Mouse (Mus musculus) urinary bladder, postnatal 14 days (tissue): ENCODE results near the gene Col4a1.

Experiments used
- DNase-seq: peaks from one replicate; pipeline ENCODE4 v3.0.0; 2021; ENCODE audit warnings: low spot score

The Col4a1 gene

GRCm38 (mm10) chr8:11298531-11299316 is 13.9 kb downstream of the Col4a1 start:
- DNase-seq = no peak

GRCm38 (mm10) chr8:11297141-11297838 is 15.3 kb downstream of the Col4a1 start:
- DNase-seq = no peak

GRCm38 (mm10) chr8:11296282-11296943 is 16.2 kb downstream of the Col4a1 start:
- no peak for DNase-seq

- DNase-seq = no peak
Observed at GRCm38 (mm10) chr8:11292611-11293010, 20.0 kb downstream of the Col4a1 start.

GRCm38 (mm10) chr8:11290533-11290932 is 22.1 kb downstream of the Col4a1 start:
- no peak for DNase-seq

- no peak for DNase-seq
Observed at GRCm38 (mm10) chr8:11288286-11288685, 24.3 kb downstream of the Col4a1 start.

- DNase-seq = no peak
Observed at GRCm38 (mm10) chr8:11287139-11287538, 25.5 kb downstream of the Col4a1 start.

GRCm38 (mm10) chr8:11285437-11285836 is 27.2 kb downstream of the Col4a1 start:
- no peak for DNase-seq

- DNase-seq = no peak
Observed at GRCm38 (mm10) chr8:11283217-11283616, 29.4 kb downstream of the Col4a1 start.

GRCm38 (mm10) chr8:11282696-11283095 is 29.9 kb downstream of the Col4a1 start:
- no peak for DNase-seq

GRCm38 (mm10) chr8:11282139-11282538 is 30.5 kb downstream of the Col4a1 start:
- no peak for DNase-seq

- DNase-seq = no peak
Observed at GRCm38 (mm10) chr8:11280721-11281268, 31.8 kb downstream of the Col4a1 start.

- DNase-seq = no peak
Observed at GRCm38 (mm10) chr8:11279296-11279826, 33.3 kb downstream of the Col4a1 start.

- DNase-seq = peak; percentile 40
Observed at GRCm38 (mm10) chr8:11278101-11278611, 34.5 kb downstream of the Col4a1 start.

- peak; percentile 50 for DNase-seq
Observed at GRCm38 (mm10) chr8:11277602-11278051, 35.0 kb downstream of the Col4a1 start.

- DNase-seq = no peak
Observed at GRCm38 (mm10) chr8:11276286-11276685, 36.3 kb downstream of the Col4a1 start.

GRCm38 (mm10) chr8:11274415-11274814 is 38.2 kb downstream of the Col4a1 start:
- DNase-seq = no peak

GRCm38 (mm10) chr8:11273506-11274158 is 39.0 kb downstream of the Col4a1 start:
- peak; percentile 50 for DNase-seq

- DNase-seq = no peak
Observed at GRCm38 (mm10) chr8:11272205-11272604, 40.4 kb downstream of the Col4a1 start.

GRCm38 (mm10) chr8:11270826-11271225 is 41.8 kb downstream of the Col4a1 start:
- no peak for DNase-seq

GRCm38 (mm10) chr8:11268753-11269152 is 43.9 kb downstream of the Col4a1 start:
- DNase-seq = no peak
